Mouse (Mus musculus): ENCODE measurements around the gene Gramd1c. TPM values are rescaled to one million over a fixed set of nuclear protein-coding genes. Genes with fewer than 3 reads are reported as not detected.

Gene Gramd1c
- polyA plus RNA-seq (2012; rRNA removed) = 1.4 and 1.8 TPM in 2 replicates

DNA sequence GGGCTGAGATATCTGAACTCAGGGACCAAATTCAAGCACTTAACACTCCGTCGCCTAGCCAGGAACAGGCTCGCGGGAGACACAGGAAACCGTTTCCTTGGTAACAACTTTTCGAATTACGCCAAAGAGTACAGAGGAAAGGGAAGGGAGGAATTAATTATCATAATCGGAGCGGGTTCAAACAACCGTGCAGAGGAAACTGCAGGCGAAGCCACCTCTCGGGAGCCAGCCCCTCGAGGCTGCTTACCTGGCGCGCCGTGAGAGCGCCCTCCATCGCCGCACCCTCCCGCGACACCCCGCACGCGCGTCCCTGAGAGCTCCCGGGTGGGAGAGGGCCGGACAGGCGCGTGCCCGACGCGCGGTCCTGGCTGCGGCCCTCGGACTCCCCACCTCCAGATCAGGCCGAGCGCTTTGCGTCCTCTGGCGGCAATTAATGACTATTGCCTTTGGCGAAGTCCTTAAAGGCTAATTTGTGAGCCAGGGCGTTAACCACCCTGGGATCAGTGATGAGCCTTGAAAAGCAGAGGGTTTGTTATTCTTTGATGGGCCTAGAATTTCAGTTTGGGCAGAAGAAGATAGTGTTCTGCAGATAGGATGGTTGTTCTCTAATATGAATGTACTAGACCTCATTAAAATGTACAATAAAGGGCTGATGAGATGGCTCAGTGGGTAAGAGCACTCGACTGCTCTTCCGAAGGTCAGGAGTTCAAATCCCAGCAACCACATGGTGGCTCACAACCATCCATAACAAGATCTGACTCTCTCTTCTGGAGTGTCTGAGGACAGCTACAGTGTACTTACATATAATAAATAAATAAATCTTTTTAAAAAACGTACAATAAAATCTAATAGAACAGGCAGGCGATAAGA lies at the start of gene Gramd1c:
Gene Gramd1c (minus strand): TSS at position 321 of the 870 bp plus-strand sequence.
- H3K4me3 ChIP-seq (replicated peaks; ENCODE audit: insufficient read depth, low read depth, low read length) = peak within 1 kb of the TSS; percentile 76
- DNase-seq = peak; percentile 62 to 65
- no peaks in the 10 kb centered on the region for H3K4me1 ChIP-seq (ENCODE audit: control insufficient read depth, insufficient read depth, low read length)
- TF ChIP-seq POLR2A (IDR thresholded peaks at IDR 0.05; ENCODE audit: borderline replicate concordance, insufficient read depth, low read length) = no peak
- peak; percentile 64; the same call in 1 of the 2 replicates for TF ChIP-seq CTCF (IDR thresholded peaks at IDR 0.05; ENCODE audit: borderline replicate concordance, insufficient read depth, low read depth, low read length)
- H3K27me3 ChIP-seq (ENCODE audit: control insufficient read depth, insufficient read depth, low read length) = no peaks in the 10 kb centered on the region
- H3K27ac ChIP-seq (ENCODE audit: insufficient read depth, low read length) = no peak within 1 kb of the TSS
- WGBS = 6% methylated on average over 45 of the region's 45 CpGs

DNA sequence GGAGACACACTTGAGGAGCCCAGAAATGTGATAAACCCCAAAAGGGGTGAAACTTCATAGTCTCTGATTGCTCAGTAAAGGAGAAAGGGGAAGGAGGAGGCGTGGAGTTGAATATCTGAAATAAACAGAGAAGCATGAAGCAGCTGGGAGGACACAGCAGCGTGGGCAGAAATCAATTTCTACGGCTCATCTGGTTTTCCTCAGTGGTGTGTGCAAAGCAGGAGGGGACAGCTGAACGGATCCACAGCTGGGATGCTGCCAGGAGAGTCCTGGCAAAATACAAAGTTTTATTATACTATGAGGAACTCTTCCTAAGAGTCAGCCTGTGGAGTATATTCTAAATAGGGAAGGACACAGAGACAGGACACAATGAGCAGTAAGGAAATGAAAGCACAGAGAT lies 45.9 kb upstream of the Gramd1c start:
- WGBS = 18% methylated on average over 4 of the region's 4 CpGs
- Histone ChIP-seq H3K4me3 (replicated peaks; ENCODE audit: insufficient read depth, low read depth, low read length) (no peak overlapping the region), H3K27me3 (ENCODE audit: control insufficient read depth, insufficient read depth, low read length) (no peaks in the 10 kb centered on the region), H3K4me1 (ENCODE audit: control insufficient read depth, insufficient read depth, low read length) (no peaks in the 10 kb centered on the region), H3K27ac (ENCODE audit: insufficient read depth, low read length) (no peak overlapping the region)
- DNase-seq = no peak
- TF ChIP-seq POLR2A (IDR thresholded peaks at IDR 0.05; ENCODE audit: borderline replicate concordance, insufficient read depth, low read length) (no peak), CTCF (IDR thresholded peaks at IDR 0.05; ENCODE audit: borderline replicate concordance, insufficient read depth, low read depth, low read length) (no peak)

DNA sequence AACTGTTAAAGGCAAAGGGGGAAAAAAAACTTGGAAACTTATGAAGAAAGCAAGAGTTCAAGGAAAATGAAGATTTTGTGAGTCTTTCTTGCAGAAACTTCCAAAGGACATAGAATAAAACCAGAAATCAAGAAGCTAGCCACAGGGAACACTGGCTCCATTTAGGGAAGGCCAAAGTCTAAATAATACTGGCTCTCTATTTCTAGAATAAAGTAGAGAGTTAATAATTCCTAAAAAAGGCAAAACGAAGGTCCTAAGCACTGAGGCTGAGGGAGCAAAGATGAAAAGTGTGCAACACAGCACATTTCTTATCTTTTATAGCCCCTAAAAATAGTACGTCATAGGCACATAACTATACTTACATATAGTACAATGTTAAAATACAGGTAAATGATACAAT lies 42.1 kb upstream of the Gramd1c start:
- no peak overlapping the region for H3K4me3 ChIP-seq (replicated peaks; ENCODE audit: insufficient read depth, low read depth, low read length)
- H3K4me1 ChIP-seq (ENCODE audit: control insufficient read depth, insufficient read depth, low read length) = no peaks in the 10 kb centered on the region
- H3K27ac ChIP-seq (ENCODE audit: insufficient read depth, low read length) = no peak overlapping the region
- TF ChIP-seq CTCF (IDR thresholded peaks at IDR 0.05; ENCODE audit: borderline replicate concordance, insufficient read depth, low read depth, low read length) (no peak), POLR2A (IDR thresholded peaks at IDR 0.05; ENCODE audit: borderline replicate concordance, insufficient read depth, low read length) (no peak)
- no peaks in the 10 kb centered on the region for H3K27me3 ChIP-seq (ENCODE audit: control insufficient read depth, insufficient read depth, low read length)
- DNase-seq = no peak
- 92% methylated on average over 2 of the region's 2 CpGs for WGBS

DNA sequence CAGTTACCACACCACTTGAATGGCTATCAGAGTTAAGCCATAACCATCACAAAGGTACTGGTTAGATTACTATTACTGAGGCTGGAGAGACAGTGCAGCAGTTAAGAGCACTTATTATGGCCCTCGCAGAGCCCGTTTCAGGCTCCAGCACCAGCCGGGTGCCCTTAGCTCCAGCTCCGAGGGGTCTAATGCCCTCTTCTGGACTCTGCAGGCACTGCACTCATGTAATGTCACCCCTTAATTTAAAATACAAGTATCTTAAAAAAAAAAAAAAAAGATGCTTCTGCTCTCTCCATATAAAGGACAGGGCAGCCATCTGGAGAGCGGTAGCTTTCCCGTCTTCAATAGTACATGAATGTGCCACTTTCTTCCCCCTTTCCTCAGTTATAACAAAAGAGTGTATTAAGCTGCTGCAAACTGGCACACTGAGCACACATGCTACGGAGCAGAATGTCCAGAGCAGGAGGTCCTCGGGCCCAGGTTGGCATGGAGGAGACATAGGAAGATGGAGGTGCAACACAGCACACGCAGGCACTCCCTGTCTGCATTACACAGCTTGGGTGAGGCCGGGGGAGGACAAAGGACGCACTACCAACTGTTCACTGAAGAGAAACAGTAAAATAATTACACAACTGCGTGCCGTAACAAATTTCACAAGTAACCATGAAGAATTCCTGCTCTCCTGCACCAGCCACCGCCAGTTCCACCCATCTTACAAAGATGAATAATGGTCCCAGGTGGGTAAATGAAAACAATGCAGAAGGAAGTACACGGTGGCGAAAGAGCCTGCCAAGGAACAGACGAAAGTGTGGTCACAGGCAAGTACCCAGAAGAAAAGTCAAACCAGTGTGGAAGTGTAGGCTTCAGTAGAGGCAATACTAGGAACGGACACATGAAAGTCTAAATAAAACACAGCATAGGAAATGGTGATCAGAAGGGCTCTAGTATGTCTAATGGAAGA lies 40.9 kb upstream of the Gramd1c start:
- TF ChIP-seq POLR2A (IDR thresholded peaks at IDR 0.05; ENCODE audit: borderline replicate concordance, insufficient read depth, low read length) (no peak), CTCF (IDR thresholded peaks at IDR 0.05; ENCODE audit: borderline replicate concordance, insufficient read depth, low read depth, low read length) (no peak; the same call in 1 of the 2 replicates)
- no peaks in the 10 kb centered on the region for H3K4me1 ChIP-seq (ENCODE audit: control insufficient read depth, insufficient read depth, low read length)
- 90% methylated on average over 18 of the region's 18 CpGs for WGBS

GRCm38 (mm10) chr16:44102925-44103324 lies 39.8 kb upstream of the Gramd1c start:
- Histone ChIP-seq H3K4me1 (ENCODE audit: control insufficient read depth, insufficient read depth, low read length) (peaks cover 4% of the 10 kb centered on the region; the same call in 1 of the 2 replicates), H3K27me3 (ENCODE audit: control insufficient read depth, insufficient read depth, low read length) (no peaks in the 10 kb centered on the region), H3K27ac (ENCODE audit: insufficient read depth, low read length) (no peak overlapping the region), H3K4me3 (replicated peaks; ENCODE audit: insufficient read depth, low read depth, low read length) (no peak overlapping the region)
- 92% methylated on average over 2 of the region's 2 CpGs for WGBS
- DNase-seq = no peak
- TF ChIP-seq POLR2A (IDR thresholded peaks at IDR 0.05; ENCODE audit: borderline replicate concordance, insufficient read depth, low read length) = no peak
- no peak for TF ChIP-seq CTCF (IDR thresholded peaks at IDR 0.05; ENCODE audit: borderline replicate concordance, insufficient read depth, low read depth, low read length)

More for the DNA sequence above, 40.9 kb upstream of the Gramd1c start:
- no peak overlapping the region for H3K27ac ChIP-seq (ENCODE audit: insufficient read depth, low read length)
- H3K27me3 ChIP-seq (ENCODE audit: control insufficient read depth, insufficient read depth, low read length) = no peaks in the 10 kb centered on the region
- DNase-seq = no peak
- H3K4me3 ChIP-seq (replicated peaks; ENCODE audit: insufficient read depth, low read depth, low read length) = no peak overlapping the region

DNA sequence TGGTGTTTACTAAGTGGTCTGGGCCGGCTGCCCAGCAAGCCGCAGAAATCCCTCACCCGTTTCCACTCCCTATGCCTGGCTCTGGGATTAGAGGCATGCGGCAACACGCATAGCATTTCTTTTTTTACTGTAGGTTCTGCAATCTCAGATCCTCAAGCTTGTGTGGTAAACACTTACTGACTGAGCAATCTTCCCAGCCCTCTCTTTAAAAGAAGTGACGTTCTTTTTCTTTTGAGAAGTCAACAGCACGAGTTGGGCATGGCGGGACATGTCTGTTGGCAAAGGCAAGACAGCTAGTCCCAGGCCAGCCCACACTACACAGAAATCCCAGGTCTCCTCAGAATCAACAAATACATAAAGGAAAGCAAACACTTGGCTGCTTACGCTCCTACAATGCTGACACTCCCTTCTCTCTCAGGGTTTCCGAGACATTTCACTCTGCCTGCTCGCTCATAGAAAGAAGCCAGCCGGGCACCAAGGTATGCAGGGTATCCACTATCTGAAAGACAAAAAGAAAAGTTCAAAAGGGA lies 38.1 kb upstream of the Gramd1c start:
- Histone ChIP-seq H3K27ac (ENCODE audit: insufficient read depth, low read length) (no peak overlapping the region), H3K4me3 (replicated peaks; ENCODE audit: insufficient read depth, low read depth, low read length) (no peak overlapping the region), H3K27me3 (ENCODE audit: control insufficient read depth, insufficient read depth, low read length) (no peaks in the 10 kb centered on the region), H3K4me1 (ENCODE audit: control insufficient read depth, insufficient read depth, low read length) (peaks cover 4% of the 10 kb centered on the region; the same call in 1 of the 2 replicates)
- TF ChIP-seq POLR2A (IDR thresholded peaks at IDR 0.05; ENCODE audit: borderline replicate concordance, insufficient read depth, low read length) (no peak), CTCF (IDR thresholded peaks at IDR 0.05; ENCODE audit: borderline replicate concordance, insufficient read depth, low read depth, low read length) (no peak)
- 77% methylated on average over 12 of the region's 12 CpGs for WGBS
- DNase-seq = no peak

DNA sequence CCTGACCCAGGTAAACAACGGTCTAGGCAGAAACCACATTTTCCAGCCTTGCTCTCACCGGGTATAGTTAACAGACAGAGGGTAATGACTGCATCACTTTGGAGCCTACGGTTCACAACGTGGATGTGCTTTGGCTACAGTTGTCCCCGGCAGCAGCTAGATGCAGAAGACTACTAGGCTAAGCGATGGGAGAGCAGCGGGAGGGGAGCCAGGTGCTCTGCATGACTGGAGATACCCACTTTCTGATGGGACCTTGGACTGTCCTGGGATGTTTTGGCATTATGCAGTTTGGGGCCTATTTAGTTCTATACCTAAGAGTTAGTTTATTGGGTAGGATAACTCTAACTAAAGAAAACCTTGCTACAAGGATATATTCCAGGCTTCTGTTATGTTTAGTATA lies 36.2 kb upstream of the Gramd1c start:
- 92% methylated on average over 7 of the region's 7 CpGs for WGBS
- no peak overlapping the region for H3K27ac ChIP-seq (ENCODE audit: insufficient read depth, low read length)
- TF ChIP-seq POLR2A (IDR thresholded peaks at IDR 0.05; ENCODE audit: borderline replicate concordance, insufficient read depth, low read length) (no peak), CTCF (IDR thresholded peaks at IDR 0.05; ENCODE audit: borderline replicate concordance, insufficient read depth, low read depth, low read length) (no peak)

More for the DNA sequence above, 36.2 kb upstream of the Gramd1c start:
- Histone ChIP-seq H3K27me3 (ENCODE audit: control insufficient read depth, insufficient read depth, low read length) (no peaks in the 10 kb centered on the region), H3K4me1 (ENCODE audit: control insufficient read depth, insufficient read depth, low read length) (peaks cover 4% of the 10 kb centered on the region; the same call in 1 of the 2 replicates), H3K4me3 (replicated peaks; ENCODE audit: insufficient read depth, low read depth, low read length) (no peak overlapping the region)
- DNase-seq = no peak

Measured in cerebellum, adult 2 months (tissue).